Mouse (Mus musculus): ENCODE results near the gene Eea1.

DNA sequence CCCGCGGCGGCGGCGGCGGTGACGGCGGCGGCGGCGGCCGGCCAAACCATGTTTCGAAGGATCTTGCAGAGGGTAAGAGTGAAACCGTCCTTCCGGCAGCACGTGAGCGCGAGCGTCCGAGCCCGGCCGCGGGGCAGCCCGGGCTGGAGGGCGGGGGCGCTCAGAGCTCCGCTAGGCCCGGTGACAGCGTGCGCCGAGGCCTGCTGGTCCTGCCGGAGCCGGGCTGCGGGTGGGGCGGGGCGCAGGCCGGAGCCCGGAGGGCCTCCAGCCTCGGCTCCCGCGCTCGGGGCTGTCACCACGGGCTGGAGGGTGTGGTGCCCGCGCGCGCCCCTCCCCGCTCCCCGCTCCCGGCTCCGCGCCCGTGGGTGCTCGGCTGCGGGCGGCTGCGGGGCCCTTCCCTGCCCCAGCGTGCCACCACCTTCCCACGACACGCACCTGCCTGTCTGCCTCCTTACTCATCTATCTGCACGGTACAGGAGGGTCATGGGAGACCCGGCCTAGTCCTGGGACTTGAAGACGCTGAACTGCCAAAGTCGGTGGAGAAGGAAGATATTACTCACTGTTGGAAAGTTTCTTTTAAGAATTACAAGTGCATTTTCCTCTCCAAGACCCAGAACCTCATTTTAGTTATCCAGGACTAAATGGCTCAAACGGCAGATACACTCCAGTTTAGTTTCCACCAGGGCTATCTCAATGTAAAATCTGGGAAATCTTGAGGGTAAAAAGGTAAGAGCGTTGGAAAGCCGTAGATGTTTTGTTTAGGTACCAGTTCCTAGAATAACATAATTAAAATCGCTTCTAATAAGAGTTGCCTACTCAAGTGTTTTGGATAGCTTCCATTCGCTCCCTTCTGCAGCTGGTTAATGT lies 684 bp downstream of the Eea1 start:
- TF ChIP-seq CTCF (conservative IDR thresholded peaks at IDR 0.05; ENCODE audit: insufficient read depth, insufficient read length, low read depth, low read length) = no peak
- TF ChIP-seq POLR2A (IDR thresholded peaks at IDR 0.05; ENCODE audit: low read depth, low read length) = no peak

All from kidney, adult 2 months (tissue).